Mouse (Mus musculus): Measurements from ENCODE around the gene Ddi1. TPM values are rescaled to one million over a fixed set of nuclear protein-coding genes. Genes with fewer than 3 reads are reported as not detected.

Gene Ddi1
- polyA plus RNA-seq (2016; fragmentation: Nextera tagmentation; extraction: Ambion mirVana) = 0.03 and 0.04 TPM in 2 replicates

GRCm38 (mm10) chr9:6269796-6270280, at the start of gene Ddi1:
TSS of gene Ddi1 (minus strand) at chr9:6269846.
- 70% methylated on average over 1 of the region's 1 CpGs for WGBS
- no peak for ATAC-seq (ENCODE audit: low FRiP score, low read depth)

GRCm38 (mm10) chr9:6317114-6317513, 47.5 kb upstream of the Ddi1 start:
- no peak overlapping the region for H3K27ac ChIP-seq
- 92% methylated on average over 1 of the region's 1 CpGs for WGBS
- H3K4me2 ChIP-seq (replicated peaks) = no peak overlapping the region
- no peaks in the 10 kb centered on the region for H3K27me3 ChIP-seq (replicated peaks)
- H3K4me1 ChIP-seq = no peaks in the 10 kb centered on the region
- no peaks in the 10 kb centered on the region for H3K36me3 ChIP-seq
- H3K4me3 ChIP-seq = no peak overlapping the region
- ATAC-seq (ENCODE audit: low FRiP score, low read depth) = no peak
- no peaks in the 10 kb centered on the region for H3K9me3 ChIP-seq
- H3K9ac ChIP-seq = no peak overlapping the region

More at GRCm38 (mm10) chr9:6269796-6270280, at the start of gene Ddi1:
- Histone ChIP-seq H3K27ac (no peak within 1 kb of the TSS), H3K9me3 (no peaks in the 10 kb centered on the region), H3K9ac (no peak within 1 kb of the TSS), H3K4me3 (no peak within 1 kb of the TSS), H3K36me3 (no peaks in the 10 kb centered on the region), H3K4me2 (replicated peaks) (no peak within 1 kb of the TSS), H3K27me3 (replicated peaks) (no peaks in the 10 kb centered on the region), H3K4me1 (no peaks in the 10 kb centered on the region)

GRCm38 (mm10) chr9:6305847-6306246, 36.2 kb upstream of the Ddi1 start:
- Histone ChIP-seq H3K9ac (no peak overlapping the region), H3K4me1 (no peaks in the 10 kb centered on the region), H3K27ac (no peak overlapping the region), H3K36me3 (no peaks in the 10 kb centered on the region), H3K27me3 (replicated peaks) (no peaks in the 10 kb centered on the region), H3K4me3 (no peak overlapping the region), H3K4me2 (replicated peaks) (no peak overlapping the region), H3K9me3 (no peaks in the 10 kb centered on the region)
- no peak for ATAC-seq (ENCODE audit: low FRiP score, low read depth)
- whole genome bisulfite sequencing = 87% methylated on average over 3 of the region's 3 CpGs

GRCm38 (mm10) chr9:6304590-6304989, 34.9 kb upstream of the Ddi1 start:
- ATAC-seq (ENCODE audit: low FRiP score, low read depth) = no peak

GRCm38 (mm10) chr9:6302050-6302449, 32.4 kb upstream of the Ddi1 start:
- Histone ChIP-seq H3K27ac (no peak overlapping the region), H3K4me1 (no peaks in the 10 kb centered on the region), H3K27me3 (replicated peaks) (no peaks in the 10 kb centered on the region), H3K9me3 (no peaks in the 10 kb centered on the region), H3K9ac (no peak overlapping the region), H3K4me2 (replicated peaks) (no peak overlapping the region), H3K36me3 (no peaks in the 10 kb centered on the region), H3K4me3 (no peak overlapping the region)
- ATAC-seq (ENCODE audit: low FRiP score, low read depth) = no peak
- WGBS = 86% methylated on average over 3 of the region's 3 CpGs

More at GRCm38 (mm10) chr9:6304590-6304989, 34.9 kb upstream of the Ddi1 start:
- Histone ChIP-seq H3K4me1 (no peaks in the 10 kb centered on the region), H3K4me3 (no peak overlapping the region), H3K9me3 (no peaks in the 10 kb centered on the region), H3K9ac (no peak overlapping the region), H3K27me3 (replicated peaks) (no peaks in the 10 kb centered on the region), H3K36me3 (no peaks in the 10 kb centered on the region), H3K27ac (no peak overlapping the region), H3K4me2 (replicated peaks) (no peak overlapping the region)
- WGBS = 91% methylated on average over 3 of the region's 3 CpGs

- H3K4me3 ChIP-seq = no peak overlapping the region
- WGBS = 68% methylated on average over 2 of the region's 2 CpGs
- H3K27me3 ChIP-seq (replicated peaks) = no peaks in the 10 kb centered on the region
- no peaks in the 10 kb centered on the region for H3K36me3 ChIP-seq
- no peak for ATAC-seq (ENCODE audit: low FRiP score, low read depth)
- H3K27ac ChIP-seq = no peak overlapping the region
- no peak overlapping the region for H3K9ac ChIP-seq
- no peak overlapping the region for H3K4me2 ChIP-seq (replicated peaks)
- H3K9me3 ChIP-seq = no peaks in the 10 kb centered on the region
- no peaks in the 10 kb centered on the region for H3K4me1 ChIP-seq
Observed at GRCm38 (mm10) chr9:6298547-6298946, 28.9 kb upstream of the Ddi1 start.

- WGBS = 3% methylated on average over 2 of the region's 2 CpGs
- H3K9ac ChIP-seq = no peak overlapping the region
- no peaks in the 10 kb centered on the region for H3K36me3 ChIP-seq
- no peak overlapping the region for H3K4me3 ChIP-seq
- no peak overlapping the region for H3K4me2 ChIP-seq (replicated peaks)
- no peaks in the 10 kb centered on the region for H3K4me1 ChIP-seq
- H3K9me3 ChIP-seq = no peaks in the 10 kb centered on the region
- H3K27me3 ChIP-seq (replicated peaks) = no peaks in the 10 kb centered on the region
- no peak overlapping the region for H3K27ac ChIP-seq
- peak; percentile 70 for ATAC-seq (ENCODE audit: low FRiP score, low read depth)
Observed at GRCm38 (mm10) chr9:6289211-6289696, 19.6 kb upstream of the Ddi1 start.

GRCm38 (mm10) chr9:6286770-6287169, 17.1 kb upstream of the Ddi1 start:
- H3K9me3 ChIP-seq = no peaks in the 10 kb centered on the region
- ATAC-seq (ENCODE audit: low FRiP score, low read depth) = no peak
- H3K4me2 ChIP-seq (replicated peaks) = no peak overlapping the region
- H3K9ac ChIP-seq = no peak overlapping the region
- WGBS = 72% methylated on average over 1 of the region's 1 CpGs
- no peaks in the 10 kb centered on the region for H3K36me3 ChIP-seq
- H3K27me3 ChIP-seq (replicated peaks) = no peaks in the 10 kb centered on the region
- H3K27ac ChIP-seq = no peak overlapping the region
- no peaks in the 10 kb centered on the region for H3K4me1 ChIP-seq
- no peak overlapping the region for H3K4me3 ChIP-seq

- Histone ChIP-seq H3K4me1 (no peaks in the 10 kb centered on the region), H3K9me3 (no peaks in the 10 kb centered on the region), H3K36me3 (no peaks in the 10 kb centered on the region), H3K4me2 (replicated peaks) (no peak overlapping the region), H3K27ac (no peak overlapping the region), H3K9ac (no peak overlapping the region), H3K27me3 (replicated peaks) (no peaks in the 10 kb centered on the region), H3K4me3 (no peak overlapping the region)
- no peak for ATAC-seq (ENCODE audit: low FRiP score, low read depth)
Observed at GRCm38 (mm10) chr9:6277526-6277925, 7.9 kb upstream of the Ddi1 start.

- no peak overlapping the region for H3K27ac ChIP-seq
- H3K9ac ChIP-seq = no peak overlapping the region
- no peak for ATAC-seq (ENCODE audit: low FRiP score, low read depth)
- no peaks in the 10 kb centered on the region for H3K27me3 ChIP-seq (replicated peaks)
- no peak overlapping the region for H3K4me2 ChIP-seq (replicated peaks)
- H3K4me1 ChIP-seq = no peaks in the 10 kb centered on the region
- no peaks in the 10 kb centered on the region for H3K9me3 ChIP-seq
- WGBS = 95% methylated on average over 1 of the region's 1 CpGs
- no peak overlapping the region for H3K4me3 ChIP-seq
- H3K36me3 ChIP-seq = no peaks in the 10 kb centered on the region
Observed at GRCm38 (mm10) chr9:6276395-6276794, 6.7 kb upstream of the Ddi1 start.

- ATAC-seq (ENCODE audit: low FRiP score, low read depth) = no peak
- no peak overlapping the region for H3K9ac ChIP-seq
- no peaks in the 10 kb centered on the region for H3K9me3 ChIP-seq
- H3K27ac ChIP-seq = no peak overlapping the region
- H3K4me2 ChIP-seq (replicated peaks) = no peak overlapping the region
- H3K27me3 ChIP-seq (replicated peaks) = no peaks in the 10 kb centered on the region
- no peaks in the 10 kb centered on the region for H3K36me3 ChIP-seq
- no peak overlapping the region for H3K4me3 ChIP-seq
- WGBS = 96% methylated on average over 2 of the region's 2 CpGs
- no peaks in the 10 kb centered on the region for H3K4me1 ChIP-seq
Observed at GRCm38 (mm10) chr9:6264820-6265219, 4.8 kb downstream of the Ddi1 start.

- no peaks in the 10 kb centered on the region for H3K4me1 ChIP-seq
- no peak for ATAC-seq (ENCODE audit: low FRiP score, low read depth)
- no peak overlapping the region for H3K4me2 ChIP-seq (replicated peaks)
- H3K4me3 ChIP-seq = no peak overlapping the region
- H3K9ac ChIP-seq = no peak overlapping the region
- no peaks in the 10 kb centered on the region for H3K27me3 ChIP-seq (replicated peaks)
- no peaks in the 10 kb centered on the region for H3K36me3 ChIP-seq
- H3K9me3 ChIP-seq = no peaks in the 10 kb centered on the region
- H3K27ac ChIP-seq = no peak overlapping the region
Observed at GRCm38 (mm10) chr9:6257072-6257471, 12.6 kb downstream of the Ddi1 start.

GRCm38 (mm10) chr9:6251990-6252389, 17.7 kb downstream of the Ddi1 start:
- Histone ChIP-seq H3K36me3 (no peaks in the 10 kb centered on the region), H3K4me1 (no peaks in the 10 kb centered on the region), H3K9me3 (no peaks in the 10 kb centered on the region), H3K4me2 (replicated peaks) (no peak overlapping the region), H3K9ac (no peak overlapping the region), H3K27ac (no peak overlapping the region), H3K27me3 (replicated peaks) (no peaks in the 10 kb centered on the region), H3K4me3 (no peak overlapping the region)
- no peak for ATAC-seq (ENCODE audit: low FRiP score, low read depth)
- 79% methylated on average over 2 of the region's 2 CpGs for WGBS
